Mouse (Mus musculus) layer of hippocampus, adult 11-12 months (tissue): ENCODE data around the gene Gm12248.

ENCODE experiments used
- DNase-seq: peaks from one replicate; pipeline ENCODE4 v3.0.0; 2022; ENCODE audit warnings: low spot score

Gm12248 gene

GRCm38 (mm10) chr11:58029869-58030268 is 63.1 kb downstream of the Gm12248 start:
- DNase-seq, result no peak

GRCm38 (mm10) chr11:58028981-58029380 is 64.0 kb downstream of the Gm12248 start:
- no peak for DNase-seq

- DNase-seq, result no peak
Observed at GRCm38 (mm10) chr11:58026860-58027259, 66.1 kb downstream of the Gm12248 start.

GRCm38 (mm10) chr11:58026337-58026736 is 66.6 kb downstream of the Gm12248 start:
- DNase-seq, result no peak

GRCm38 (mm10) chr11:58025881-58026280 is 67.1 kb downstream of the Gm12248 start:
- DNase-seq, result no peak

- DNase-seq, result no peak
Observed at GRCm38 (mm10) chr11:58024671-58025070, 68.3 kb downstream of the Gm12248 start.

GRCm38 (mm10) chr11:58024271-58024670 is 68.7 kb downstream of the Gm12248 start:
- no peak for DNase-seq

- no peak for DNase-seq
Observed at GRCm38 (mm10) chr11:58021618-58022017, 71.3 kb downstream of the Gm12248 start.

- no peak for DNase-seq
Observed at GRCm38 (mm10) chr11:58021095-58021494, 71.8 kb downstream of the Gm12248 start.

GRCm38 (mm10) chr11:58018701-58019100 is 74.2 kb downstream of the Gm12248 start:
- no peak for DNase-seq

GRCm38 (mm10) chr11:58018287-58018686 is 74.6 kb downstream of the Gm12248 start:
- DNase-seq, result peak; percentile 21

- DNase-seq, result no peak
Observed at GRCm38 (mm10) chr11:58017422-58017821, 75.5 kb downstream of the Gm12248 start.

- DNase-seq, result no peak
Observed at GRCm38 (mm10) chr11:58016371-58016770, 76.6 kb downstream of the Gm12248 start.

- no peak for DNase-seq
Observed at GRCm38 (mm10) chr11:58015339-58015738, 77.6 kb downstream of the Gm12248 start.

GRCm38 (mm10) chr11:58014604-58015003 is 78.3 kb downstream of the Gm12248 start:
- no peak for DNase-seq
